Comparison of ENCODE assay signal across 12 mouse cellular contexts in the genomic region with DNA sequence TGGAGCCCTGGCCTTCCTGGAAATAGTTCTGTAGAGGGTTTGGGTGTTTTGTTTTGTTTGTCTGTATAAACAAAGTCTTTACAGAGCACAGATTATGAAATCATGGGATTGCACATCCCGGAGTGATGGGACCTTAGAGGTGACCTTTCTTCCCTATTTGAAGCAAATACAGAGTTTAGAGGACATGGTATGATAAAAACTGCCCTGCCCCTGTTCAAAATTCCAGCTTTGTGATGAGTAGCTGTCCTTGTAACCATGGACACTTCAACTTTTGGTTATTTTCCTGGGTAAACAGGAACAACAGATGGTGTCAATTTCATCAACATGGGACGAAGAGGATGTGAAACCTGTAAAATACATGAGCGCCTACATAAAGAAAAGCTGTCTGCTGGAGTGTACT. TPM values are rescaled to one million over a fixed set of nuclear protein-coding genes. Genes with fewer than 3 reads are reported as not detected.
DNase-seq lines count a peak whose midpoint lies in the region; ATAC-seq and TF ChIP-seq lines count a peak whose summit lies in the region.
"Had no signal": no experiment of that assay in that cellular context is flagged by ENCODE, and none has a peak within 500 bp of the region (broad histone marks: within the 10 kb centered on the region; RNA-seq: fewer than 3 reads in every experiment).

No protein-coding gene starts in this region.

- 58% methylated on average over 3 of the region's 3 CpGs for WGBS in intestine, postnatal 0 days
- 77% methylated on average over 3 of the region's 3 CpGs for WGBS in intestine, embryonic 16.5 days
- WGBS in limb, embryonic 13.5 days: 88% methylated on average over 3 of the region's 3 CpGs
- 95% methylated on average over 3 of the region's 3 CpGs for WGBS in forebrain, embryonic 11.5 days
- WGBS in midbrain, embryonic 13.5 days: 88% methylated on average over 3 of the region's 3 CpGs

- H3K36me3 ChIP-seq in intestine, postnatal 0 days (ENCODE audit: control insufficient read depth, insufficient read depth): no peaks in the 10 kb centered on the region
- H3K36me3 ChIP-seq in intestine, embryonic 16.5 days (ENCODE audit: control insufficient read depth, insufficient read depth, low read length): no peaks in the 10 kb centered on the region
- H3K36me3 ChIP-seq in limb, embryonic 13.5 days: peaks cover 4% of the 10 kb centered on the region; the same call in 1 of the 2 replicates
- H3K36me3 ChIP-seq in forebrain, embryonic 11.5 days (ENCODE audit: control insufficient read depth, insufficient read depth, low read length): no peaks in the 10 kb centered on the region
- no peaks in the 10 kb centered on the region for H3K36me3 ChIP-seq in midbrain, embryonic 13.5 days

- H3K27me3 ChIP-seq in intestine, postnatal 0 days (replicated peaks; ENCODE audit: control insufficient read depth, insufficient read depth, low read length): no peaks in the 10 kb centered on the region
- H3K27me3 ChIP-seq in intestine, embryonic 16.5 days (replicated peaks; ENCODE audit: control insufficient read depth, insufficient read depth, low read length): no peaks in the 10 kb centered on the region
- no peaks in the 10 kb centered on the region for H3K27me3 ChIP-seq in limb, embryonic 13.5 days
- no peaks in the 10 kb centered on the region for H3K27me3 ChIP-seq in forebrain, embryonic 11.5 days (ENCODE audit: control insufficient read depth, insufficient read depth, low read length)
- no peaks in the 10 kb centered on the region for H3K27me3 ChIP-seq in midbrain, embryonic 13.5 days
- H3K27me3 ChIP-seq: limb, embryonic 15.5 days had no signal

- 0 out of 2 replicates have a peak overlapping the region, but pooled peaks have one; percentile 92 for H3K4me3 ChIP-seq in intestine, postnatal 0 days (ENCODE audit: low read depth, low read length)
- H3K4me3 ChIP-seq in intestine, embryonic 16.5 days (ENCODE audit: low read length): no peak overlapping the region
- no peak overlapping the region for H3K4me3 ChIP-seq in bone marrow macrophage, adult 2 months (ENCODE audit: insufficient read depth, low read length)
- no peak overlapping the region for H3K4me3 ChIP-seq in limb, embryonic 13.5 days
- no peak overlapping the region for H3K4me3 ChIP-seq in forebrain, embryonic 11.5 days (ENCODE audit: low read depth, low read length)
- no peak overlapping the region for H3K4me3 ChIP-seq in midbrain, embryonic 13.5 days (replicated peaks)

- no peak for DNase-seq in spleen, postnatal 14 days (ENCODE audit: low spot score in 2 of 2)
- DNase-seq in forebrain, embryonic 11.5 days (ENCODE audit: low spot score): no peak
- DNase-seq: cerebellum, adult 8-10 months; gastrocnemius, postnatal 25 days had no signal

- H3K9ac ChIP-seq in intestine, postnatal 0 days (ENCODE audit: low read depth, low read length): no peak overlapping the region
- H3K9ac ChIP-seq in intestine, embryonic 16.5 days (ENCODE audit: low read depth, low read length): no peak overlapping the region
- no peak overlapping the region for H3K9ac ChIP-seq in limb, embryonic 13.5 days
- no peak overlapping the region for H3K9ac ChIP-seq in forebrain, embryonic 11.5 days (ENCODE audit: low read length)
- H3K9ac ChIP-seq in midbrain, embryonic 13.5 days (replicated peaks): no peak overlapping the region

- H3K4me2 ChIP-seq in intestine, postnatal 0 days (replicated peaks; ENCODE audit: low read depth): peak overlapping the region; percentile 75
- no peak overlapping the region for H3K4me2 ChIP-seq in intestine, embryonic 16.5 days (ENCODE audit: low read depth, low read length)
- peak overlapping the region; percentile 70; the same call in 1 of the 2 replicates for H3K4me2 ChIP-seq in limb, embryonic 13.5 days (replicated peaks)
- H3K4me2 ChIP-seq in forebrain, embryonic 11.5 days (ENCODE audit: low read depth, low read length, severe bottlenecking): no peak overlapping the region
- no peak overlapping the region for H3K4me2 ChIP-seq in midbrain, embryonic 13.5 days (replicated peaks)

- no peaks in the 10 kb centered on the region for H3K9me3 ChIP-seq in intestine, postnatal 0 days (ENCODE audit: control insufficient read depth)
- no peaks in the 10 kb centered on the region for H3K9me3 ChIP-seq in intestine, embryonic 16.5 days (ENCODE audit: control insufficient read depth, low read length)
- H3K9me3 ChIP-seq in limb, embryonic 13.5 days: no peaks in the 10 kb centered on the region
- no peaks in the 10 kb centered on the region for H3K9me3 ChIP-seq in forebrain, embryonic 11.5 days (ENCODE audit: control insufficient read depth, low read length)
- H3K9me3 ChIP-seq in midbrain, embryonic 13.5 days: no peaks in the 10 kb centered on the region
- H3K9me3 ChIP-seq: limb, embryonic 15.5 days had no signal

- no peak for TF ChIP-seq CTCF in intestine, postnatal 0 days (IDR thresholded peaks at IDR 0.05; ENCODE audit: low read depth)
- TF ChIP-seq CTCF in bone marrow macrophage, adult 2 months (IDR thresholded peaks at IDR 0.05; ENCODE audit: low read depth, low read length): no peak

- no peak overlapping the region for H3K27ac ChIP-seq in intestine, postnatal 0 days (ENCODE audit: low read depth, low read length)
- no peak overlapping the region for H3K27ac ChIP-seq in intestine, embryonic 16.5 days (ENCODE audit: low read length)
- peak overlapping the region; percentile 54 for H3K27ac ChIP-seq in bone marrow macrophage, adult 2 months (ENCODE audit: insufficient read depth, low read depth, low read length)
- no peak overlapping the region for H3K27ac ChIP-seq in limb, embryonic 13.5 days
- H3K27ac ChIP-seq in forebrain, embryonic 11.5 days (ENCODE audit: low read depth, low read length): no peak overlapping the region
- no peak overlapping the region for H3K27ac ChIP-seq in midbrain, embryonic 13.5 days

- no peak for TF ChIP-seq POLR2A in bone marrow macrophage, adult 2 months (IDR thresholded peaks at IDR 0.05; ENCODE audit: borderline replicate concordance, low read depth, low read length)

- H3K4me1 ChIP-seq in intestine, postnatal 0 days (replicated peaks; ENCODE audit: control insufficient read depth, insufficient read depth, low read length): peaks cover 5% of the 10 kb centered on the region; the same call in 1 of the 2 replicates
- peaks cover 40% of the 10 kb centered on the region for H3K4me1 ChIP-seq in intestine, embryonic 16.5 days (ENCODE audit: control insufficient read depth, insufficient read depth, low read length)
- H3K4me1 ChIP-seq in bone marrow macrophage, adult 2 months (ENCODE audit: control insufficient read depth, insufficient read depth, low read length): peaks cover 18% of the 10 kb centered on the region
- peaks cover 28% of the 10 kb centered on the region for H3K4me1 ChIP-seq in limb, embryonic 13.5 days
- peaks cover 17% of the 10 kb centered on the region for H3K4me1 ChIP-seq in forebrain, embryonic 11.5 days (replicated peaks; ENCODE audit: control insufficient read depth, insufficient read depth, low read length)
- peaks cover 33% of the 10 kb centered on the region for H3K4me1 ChIP-seq in midbrain, embryonic 13.5 days (replicated peaks)

- no peak for ATAC-seq in intestine, postnatal 0 days
- no peak for ATAC-seq in intestine, embryonic 16.5 days
- no peak for ATAC-seq in limb, embryonic 13.5 days (ENCODE audit: low FRiP score, low read depth)
- peak; percentile 56 for ATAC-seq in monocyte, adult 5-6 weeks (replicated peaks; ENCODE audit: insufficient number of reproducible peaks, low FRiP score, low TSS enrichment, poor library complexity, severe bottlenecking)
- no peak for ATAC-seq in forebrain, embryonic 11.5 days (replicated peaks; ENCODE audit: low FRiP score)
- no peak for ATAC-seq in midbrain, embryonic 13.5 days
- ATAC-seq: hindbrain, embryonic 16.5 days had no signal

RNA-seq across cellular contexts. Expression of a gene that starts 1.9 kb away (rescaled TPM):
- polyA plus RNA-seq in intestine, postnatal 0 days (2015; fragmentation: Nextera tagmentation; extraction: Ambion mirVana): 41.2 and 47.9 TPM in 2 replicates
- 19.2 and 19.5 TPM in 2 replicates for polyA plus RNA-seq in intestine, embryonic 16.5 days (2015; fragmentation: Nextera tagmentation; extraction: Ambion mirVana)
- 76.2 and 79.2 TPM in 2 replicates for polyA plus RNA-seq in bone marrow macrophage, adult 2 months (2012; ENCODE audit: insufficient read depth, insufficient read length, missing spikeins)
- 40.9 and 48.7 TPM in 2 replicates for polyA plus RNA-seq in limb, embryonic 13.5 days (2015; fragmentation: Nextera tagmentation; extraction: Ambion mirVana)
- total RNA-seq in monocyte, adult 5-6 weeks (2017): 160 to 261 TPM (median 161 TPM) in 3 replicates
- polyA plus RNA-seq in forebrain, embryonic 11.5 days (2014; fragmentation: Nextera tagmentation; extraction: Ambion mirVana): 94.4 and 95.0 TPM in 2 replicates
- 32.3 and 34.4 TPM in 2 replicates for polyA plus RNA-seq in midbrain, embryonic 13.5 days (2015; fragmentation: Nextera tagmentation; extraction: Ambion mirVana)

RNA-seq across cellular contexts. Expression of a gene that starts 18.8 kb away (rescaled TPM):
- 44.7 and 46.1 TPM in 2 replicates for polyA plus RNA-seq in intestine, postnatal 0 days (2015; fragmentation: Nextera tagmentation; extraction: Ambion mirVana)
- 54.4 and 55.6 TPM in 2 replicates for polyA plus RNA-seq in intestine, embryonic 16.5 days (2015; fragmentation: Nextera tagmentation; extraction: Ambion mirVana)
- 58.3 and 65.1 TPM in 2 replicates for polyA plus RNA-seq in bone marrow macrophage, adult 2 months (2012; ENCODE audit: insufficient read depth, insufficient read length, missing spikeins)
- 40.8 and 41.5 TPM in 2 replicates for polyA plus RNA-seq in limb, embryonic 13.5 days (2015; fragmentation: Nextera tagmentation; extraction: Ambion mirVana)
- total RNA-seq in monocyte, adult 5-6 weeks (2017): 42.5 to 63.1 TPM (median 50.2 TPM) in 3 replicates
- polyA plus RNA-seq in forebrain, embryonic 11.5 days (2014; fragmentation: Nextera tagmentation; extraction: Ambion mirVana): 43.5 and 52.6 TPM in 2 replicates
- polyA plus RNA-seq in midbrain, embryonic 13.5 days (2015; fragmentation: Nextera tagmentation; extraction: Ambion mirVana): 52.0 and 52.2 TPM in 2 replicates

RNA-seq across cellular contexts. Expression of a gene that starts 58.2 kb away (rescaled TPM):
- polyA plus RNA-seq in intestine, postnatal 0 days (2015; fragmentation: Nextera tagmentation; extraction: Ambion mirVana): 948 and 1,014 TPM in 2 replicates
- polyA plus RNA-seq in intestine, embryonic 16.5 days (2015; fragmentation: Nextera tagmentation; extraction: Ambion mirVana): 1,403 and 1,521 TPM in 2 replicates
- polyA plus RNA-seq in bone marrow macrophage, adult 2 months (2012; ENCODE audit: insufficient read depth, insufficient read length, missing spikeins): 1,467 and 1,640 TPM in 2 replicates
- polyA plus RNA-seq in limb, embryonic 13.5 days (2015; fragmentation: Nextera tagmentation; extraction: Ambion mirVana): 1,375 and 1,469 TPM in 2 replicates
- total RNA-seq in monocyte, adult 5-6 weeks (2017): 1,374 to 1,974 TPM (median 1,861 TPM) in 3 replicates
- polyA plus RNA-seq in forebrain, embryonic 11.5 days (2014; fragmentation: Nextera tagmentation; extraction: Ambion mirVana): 1,219 and 1,311 TPM in 2 replicates
- 776 and 798 TPM in 2 replicates for polyA plus RNA-seq in midbrain, embryonic 13.5 days (2015; fragmentation: Nextera tagmentation; extraction: Ambion mirVana)

Comparison
In these comparisons a context has a peak if more than half of its experiments do, and no peak if none do; other contexts are left out.
1. H3K4me2 ChIP-seq: peak in intestine, postnatal 0 days (single experiment) and limb, embryonic 13.5 days (single experiment); none in intestine, embryonic 16.5 days (single experiment), forebrain, embryonic 11.5 days (single experiment) and midbrain, embryonic 13.5 days (single experiment).